Mouse (Mus musculus): ENCODE data around the gene Copa.

DNA sequence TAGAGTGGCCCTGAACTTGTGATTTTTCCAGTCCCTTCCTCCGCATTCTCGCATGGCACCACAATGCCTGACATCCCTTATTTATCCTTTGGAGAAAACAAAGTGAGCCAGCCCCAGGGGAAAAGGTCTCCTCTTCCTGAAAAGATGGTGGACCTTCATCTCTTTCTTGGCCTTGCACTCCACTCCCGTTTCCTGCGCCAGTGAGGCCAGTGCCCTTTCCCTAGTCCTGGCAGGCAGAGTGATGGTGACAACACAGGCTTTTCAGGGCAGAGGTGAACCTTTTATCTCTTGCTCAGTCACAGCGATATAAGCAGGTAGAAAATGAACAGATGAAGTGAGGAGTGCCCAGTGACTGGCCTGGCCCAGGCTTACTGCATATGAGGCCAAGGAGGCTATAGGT, 45.2 kb downstream of the Copa start:
- no peak for TF ChIP-seq CTCF (IDR thresholded peaks at IDR 0.05; ENCODE audit: low read depth)
- 0 out of 2 replicates have a peak, but pooled peaks have one; percentile 3 for TF ChIP-seq EP300 (IDR thresholded peaks at IDR 0.05; ENCODE audit: low read depth)

Data from liver, postnatal 0 days (tissue).